Mouse (Mus musculus): ENCODE measurements around the gene Sec14l1. TPM values are rescaled to one million over a fixed set of nuclear protein-coding genes. Genes with fewer than 3 reads are reported as not detected.

Gene Sec14l1
- polyA plus RNA-seq, 1 experiment from 2014 or later: 51.0 TPM

Small RNA genes within 50 kb of the gene (microRNA-seq; reads per million reads assigned to microRNA genes)
- gene Gm24323 (not detected), gene Mir6516 (2.9 reads per million, percentile 10 among the genes with 10 or more reads in this experiment)

Other genes starting within 250 kb of the Sec14l1 start
- 0.34 and 0.86 TPM in 2 replicates for gene Mgat5b, start 196.3 kb upstream of the Sec14l1 start, polyA plus RNA-seq (2015; fragmentation: Nextera tagmentation; extraction: Ambion mirVana)
- gene Sept9, start 84.5 kb downstream of the Sec14l1 start, polyA plus RNA-seq (2015; fragmentation: Nextera tagmentation; extraction: Ambion mirVana): 64.3 and 71.0 TPM in 2 replicates